Mouse (Mus musculus): ENCODE results near the gene Uxs1. TPM values are rescaled to one million over a fixed set of nuclear protein-coding genes. Genes with fewer than 3 reads are reported as not detected.

Gene Uxs1
- polyA plus RNA-seq, 2 experiments, result 10.1 to 10.9 TPM

GRCm38 (mm10) chr1:43822586-43822985 is 5.0 kb downstream of the Uxs1 start:
- no peak overlapping the region for H3K4me2 ChIP-seq (ENCODE audit: low read depth)
- no peaks in the 10 kb centered on the region for H3K27me3 ChIP-seq (ENCODE audit: control insufficient read depth, insufficient read depth, low read length)
- no peaks in the 10 kb centered on the region for H3K36me3 ChIP-seq (replicated peaks; ENCODE audit: control insufficient read depth, insufficient read depth, low read depth)
- no peaks in the 10 kb centered on the region for H3K9me3 ChIP-seq (ENCODE audit: control insufficient read depth, low read length)
- no peak for TF ChIP-seq CTCF (IDR thresholded peaks at IDR 0.05; ENCODE audit: low read depth)
- TF ChIP-seq EP300 (IDR thresholded peaks at IDR 0.05; ENCODE audit: low read depth), result no peak
- H3K27ac ChIP-seq, result no peak overlapping the region
- ATAC-seq (ENCODE audit: insufficient read depth) (no peak), DNase-seq (ENCODE audit: low read depth in 3 of 3, low spot score in 3 of 3) (no peak)
- H3K4me3 ChIP-seq (ENCODE audit: insufficient read depth in 1 of 2, low read depth in 2 of 2, low read length in 2 of 2), result no peak overlapping the region
- H3K4me1 ChIP-seq (replicated peaks; ENCODE audit: control insufficient read depth in 2 of 2, insufficient read depth in 2 of 2, low read length in 1 of 2), result peaks cover 4 to 6% of the 10 kb centered on the region in 2 experiments; a peak in 3 of 4 replicates
- no peak overlapping the region for H3K9ac ChIP-seq (replicated peaks)
- 58% methylated on average over 5 of the region's 5 CpGs for WGBS (ENCODE audit: insufficient replicate concordance)

DNA sequence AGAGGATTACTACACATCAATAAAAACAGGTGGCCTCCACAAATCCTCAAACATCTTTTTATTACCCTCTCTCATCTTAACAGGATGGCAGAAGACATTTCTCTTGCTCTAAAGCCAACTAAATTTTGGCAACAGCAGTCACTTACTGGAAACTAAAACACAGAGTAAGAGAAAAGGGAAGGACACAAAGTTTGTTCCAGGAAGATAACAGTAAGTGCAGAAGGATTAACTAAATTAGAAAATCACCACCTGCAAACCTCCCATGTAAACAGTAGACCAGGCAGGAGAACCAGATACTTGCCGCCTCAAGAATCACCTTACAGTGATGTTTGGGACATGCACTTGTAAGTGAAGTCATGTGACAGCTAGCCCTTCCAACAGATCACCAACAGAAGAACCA is 5.8 kb downstream of the Uxs1 start:
- ATAC-seq (ENCODE audit: insufficient read depth) (no peak), DNase-seq (ENCODE audit: low read depth in 3 of 3, low spot score in 3 of 3) (no peak)
- no peak overlapping the region for H3K4me2 ChIP-seq (ENCODE audit: low read depth)
- no peak for TF ChIP-seq EP300 (IDR thresholded peaks at IDR 0.05; ENCODE audit: low read depth)
- no peak for TF ChIP-seq CTCF (IDR thresholded peaks at IDR 0.05; ENCODE audit: low read depth)
- no peak overlapping the region for H3K9ac ChIP-seq (replicated peaks)
- H3K9me3 ChIP-seq (ENCODE audit: control insufficient read depth, low read length), result no peaks in the 10 kb centered on the region
- no peaks in the 10 kb centered on the region for H3K36me3 ChIP-seq (replicated peaks; ENCODE audit: control insufficient read depth, insufficient read depth, low read depth)
- no peak overlapping the region for H3K4me3 ChIP-seq (ENCODE audit: insufficient read depth in 1 of 2, low read depth in 2 of 2, low read length in 2 of 2)
- H3K4me1 ChIP-seq (replicated peaks; ENCODE audit: control insufficient read depth in 2 of 2, insufficient read depth in 2 of 2, low read length in 1 of 2), result peaks cover 4 to 6% of the 10 kb centered on the region in 2 experiments; a peak in 3 of 4 replicates
- 65% methylated on average over 1 of the region's 1 CpGs for WGBS (ENCODE audit: insufficient replicate concordance)
- no peak overlapping the region for H3K27ac ChIP-seq
- H3K27me3 ChIP-seq (ENCODE audit: control insufficient read depth, insufficient read depth, low read length), result no peaks in the 10 kb centered on the region

DNA sequence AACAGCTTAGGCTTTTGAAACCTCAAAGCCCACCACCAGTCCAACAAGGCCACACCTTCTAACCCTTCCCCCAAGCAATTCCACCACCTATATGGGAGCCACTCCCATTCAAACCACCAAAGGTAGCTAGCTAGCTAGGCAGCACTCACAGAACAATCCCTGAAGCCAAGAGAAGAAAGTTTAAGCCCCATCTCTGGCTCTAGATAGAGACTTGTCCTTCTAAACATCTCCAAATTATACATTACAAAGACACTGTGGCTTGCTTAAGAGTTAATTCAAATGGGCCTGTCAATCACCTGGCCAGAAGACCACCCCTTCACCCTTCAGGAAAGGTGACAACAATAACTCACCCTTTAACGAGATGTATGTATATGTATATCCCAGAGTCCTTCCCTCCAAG is 7.0 kb downstream of the Uxs1 start:
- H3K27ac ChIP-seq, result no peak overlapping the region
- H3K9me3 ChIP-seq (ENCODE audit: control insufficient read depth, low read length), result no peaks in the 10 kb centered on the region
- no peak overlapping the region for H3K4me2 ChIP-seq (ENCODE audit: low read depth)
- 52% methylated on average over 1 of the region's 1 CpGs for WGBS (ENCODE audit: insufficient replicate concordance)
- ATAC-seq (ENCODE audit: insufficient read depth), result no peak
- no peaks in the 10 kb centered on the region for H3K36me3 ChIP-seq (replicated peaks; ENCODE audit: control insufficient read depth, insufficient read depth, low read depth)
- H3K4me1 ChIP-seq (replicated peaks; ENCODE audit: control insufficient read depth in 2 of 2, insufficient read depth in 2 of 2, low read length in 1 of 2), result peaks cover 0 to 1% of the 10 kb centered on the region in 2 experiments; a peak in 1 of 4 replicates
- no peak for DNase-seq (ENCODE audit: low read depth in 3 of 3, low spot score in 3 of 3)
- no peak for TF ChIP-seq CTCF (IDR thresholded peaks at IDR 0.05; ENCODE audit: low read depth)
- TF ChIP-seq EP300 (IDR thresholded peaks at IDR 0.05; ENCODE audit: low read depth), result no peak
- no peak overlapping the region for H3K4me3 ChIP-seq (ENCODE audit: insufficient read depth in 1 of 2, low read depth in 2 of 2, low read length in 2 of 2)
- H3K9ac ChIP-seq (replicated peaks), result no peak overlapping the region
- no peaks in the 10 kb centered on the region for H3K27me3 ChIP-seq (ENCODE audit: control insufficient read depth, insufficient read depth, low read length)

DNA sequence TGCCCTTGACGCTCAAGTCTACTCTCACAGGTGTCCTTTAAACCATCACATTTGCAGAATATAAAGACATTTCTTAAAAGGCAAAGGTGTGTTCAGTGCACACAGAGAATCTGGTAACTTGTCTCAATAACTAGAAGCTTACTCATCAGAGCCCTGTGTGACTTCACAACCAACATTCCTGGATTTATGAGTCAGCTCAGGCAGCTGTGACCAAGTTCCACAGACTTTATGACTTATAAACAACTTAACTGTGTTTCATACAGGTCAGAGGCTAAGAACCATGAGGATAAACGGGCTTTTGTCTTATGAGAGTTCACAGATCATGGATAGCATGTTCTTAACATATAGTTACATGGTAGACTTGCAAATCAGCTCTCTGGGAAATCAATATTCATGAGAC is 8.5 kb downstream of the Uxs1 start:
- Histone ChIP-seq H3K9me3 (ENCODE audit: control insufficient read depth, low read length) (no peaks in the 10 kb centered on the region), H3K36me3 (replicated peaks; ENCODE audit: control insufficient read depth, insufficient read depth, low read depth) (no peaks in the 10 kb centered on the region), H3K27ac (no peak overlapping the region), H3K27me3 (ENCODE audit: control insufficient read depth, insufficient read depth, low read length) (no peaks in the 10 kb centered on the region), H3K4me2 (ENCODE audit: low read depth) (no peak overlapping the region), H3K9ac (replicated peaks) (no peak overlapping the region), H3K4me3 (ENCODE audit: insufficient read depth in 1 of 2, low read depth in 2 of 2, low read length in 2 of 2) (no peak overlapping the region), H3K4me1 (replicated peaks; ENCODE audit: control insufficient read depth in 2 of 2, insufficient read depth in 2 of 2, low read length in 1 of 2) (peaks cover 0 to 2% of the 10 kb centered on the region in 2 experiments; a peak in 1 of 4 replicates)
- ATAC-seq (ENCODE audit: insufficient read depth), result no peak
- 73% methylated on average over 2 of the region's 2 CpGs for WGBS (ENCODE audit: insufficient replicate concordance)
- no peak for TF ChIP-seq CTCF (IDR thresholded peaks at IDR 0.05; ENCODE audit: low read depth)
- no peak for TF ChIP-seq EP300 (IDR thresholded peaks at IDR 0.05; ENCODE audit: low read depth)
- no peak for DNase-seq (ENCODE audit: low read depth in 3 of 3, low spot score in 3 of 3)

GRCm38 (mm10) chr1:43818356-43818755 is 9.2 kb downstream of the Uxs1 start:
- DNase-seq (ENCODE audit: low read depth in 3 of 3, low spot score in 3 of 3) (no peak), ATAC-seq (ENCODE audit: insufficient read depth) (no peak)
- H3K4me3 ChIP-seq (ENCODE audit: insufficient read depth in 1 of 2, low read depth in 2 of 2, low read length in 2 of 2), result no peak overlapping the region
- TF ChIP-seq CTCF (IDR thresholded peaks at IDR 0.05; ENCODE audit: low read depth), result no peak
- no peak for TF ChIP-seq EP300 (IDR thresholded peaks at IDR 0.05; ENCODE audit: low read depth)
- no peaks in the 10 kb centered on the region for H3K36me3 ChIP-seq (replicated peaks; ENCODE audit: control insufficient read depth, insufficient read depth, low read depth)
- H3K4me1 ChIP-seq (replicated peaks; ENCODE audit: control insufficient read depth in 2 of 2, insufficient read depth in 2 of 2, low read length in 1 of 2), result peaks cover 0 to 2% of the 10 kb centered on the region in 2 experiments; a peak in 1 of 4 replicates
- H3K9ac ChIP-seq (replicated peaks), result no peak overlapping the region
- H3K27me3 ChIP-seq (ENCODE audit: control insufficient read depth, insufficient read depth, low read length), result no peaks in the 10 kb centered on the region
- H3K27ac ChIP-seq, result no peak overlapping the region
- no peak overlapping the region for H3K4me2 ChIP-seq (ENCODE audit: low read depth)
- no peaks in the 10 kb centered on the region for H3K9me3 ChIP-seq (ENCODE audit: control insufficient read depth, low read length)
- WGBS (ENCODE audit: insufficient replicate concordance), result 80% methylated on average over 4 of the region's 4 CpGs

Measured in liver, embryonic 14.5 days (tissue).